Mouse (Mus musculus): Measurements from ENCODE around the gene AL732309.1. TPM values are rescaled to one million over a fixed set of nuclear protein-coding genes. Genes with fewer than 3 reads are reported as not detected.

Gene AL732309.1
- polyA plus RNA-seq, 1 experiment from 2014 or later: 1.7 TPM

- Histone ChIP-seq H3K27ac (replicated peaks) (peak overlapping the region; percentile 87), H3K9ac (peak overlapping the region; percentile 96), H3K27me3 (peaks cover 4% of the 10 kb centered on the region; the same call in 1 of the 2 replicates), H3K4me3 (replicated peaks) (peak overlapping the region; percentile 95), H3K36me3 (replicated peaks) (peaks cover 40% of the 10 kb centered on the region), H3K9me3 (replicated peaks) (no peaks in the 10 kb centered on the region), H3K4me1 (replicated peaks) (peaks cover 27% of the 10 kb centered on the region), H3K4me2 (peak overlapping the region; percentile 85)
- WGBS (ENCODE audit: insufficient replicate concordance): under 1% methylated on average over 24 of the region's 24 CpGs
- ATAC-seq (ENCODE audit: insufficient read depth): peak; percentile 19
These were observed 36.0 kb downstream of the AL732309.1 start for GRCm38 (mm10) chr2:25210686-25211085.

- no peak overlapping the region for H3K9ac ChIP-seq
- peaks cover 71% of the 10 kb centered on the region for H3K36me3 ChIP-seq (replicated peaks)
These were observed 39.1 kb downstream of the AL732309.1 start for GRCm38 (mm10) chr2:25207593-25207992.

GRCm38 (mm10) chr2:25203631-25204214, 42.9 kb downstream of the AL732309.1 start:
- Histone ChIP-seq H3K4me1 (replicated peaks) (peaks cover 2% of the 10 kb centered on the region; the same call in 1 of the 2 replicates), H3K27ac (replicated peaks) (no peak overlapping the region), H3K27me3 (no peaks in the 10 kb centered on the region), H3K4me2 (no peak overlapping the region), H3K9ac (no peak overlapping the region), H3K36me3 (replicated peaks) (peaks cover 97% of the 10 kb centered on the region), H3K9me3 (replicated peaks) (no peaks in the 10 kb centered on the region), H3K4me3 (replicated peaks) (no peak overlapping the region)
- 52% methylated on average over 4 of the region's 4 CpGs for WGBS (ENCODE audit: insufficient replicate concordance)
- 0 out of 2 replicates have a peak, but pooled peaks have one; percentile 27 for ATAC-seq (ENCODE audit: insufficient read depth)

More at GRCm38 (mm10) chr2:25207593-25207992, 39.1 kb downstream of the AL732309.1 start:
- no peaks in the 10 kb centered on the region for H3K9me3 ChIP-seq (replicated peaks)
- peaks cover 27% of the 10 kb centered on the region for H3K4me1 ChIP-seq (replicated peaks)
- H3K27ac ChIP-seq (replicated peaks): no peak overlapping the region
- H3K4me2 ChIP-seq: no peak overlapping the region
- no peaks in the 10 kb centered on the region for H3K27me3 ChIP-seq
- no peak for ATAC-seq (ENCODE audit: insufficient read depth)
- no peak overlapping the region for H3K4me3 ChIP-seq (replicated peaks)
- WGBS (ENCODE audit: insufficient replicate concordance): 71% methylated on average over 1 of the region's 1 CpGs

GRCm38 (mm10) chr2:25200631-25201030, 46.0 kb downstream of the AL732309.1 start:
- H3K9me3 ChIP-seq (replicated peaks): no peaks in the 10 kb centered on the region
- H3K4me2 ChIP-seq: no peak overlapping the region
- no peak overlapping the region for H3K4me3 ChIP-seq (replicated peaks)
- no peak overlapping the region for H3K9ac ChIP-seq
- H3K4me1 ChIP-seq (replicated peaks): peaks cover 25% of the 10 kb centered on the region
- no peaks in the 10 kb centered on the region for H3K27me3 ChIP-seq
- WGBS (ENCODE audit: insufficient replicate concordance): 80% methylated on average over 2 of the region's 2 CpGs
- peaks cover 68% of the 10 kb centered on the region for H3K36me3 ChIP-seq (replicated peaks)
- no peak overlapping the region for H3K27ac ChIP-seq (replicated peaks)
- ATAC-seq (ENCODE audit: insufficient read depth): no peak

- Histone ChIP-seq H3K36me3 (replicated peaks) (peaks cover 42% of the 10 kb centered on the region), H3K9ac (no peak overlapping the region), H3K4me3 (replicated peaks) (no peak overlapping the region), H3K4me2 (no peak overlapping the region), H3K4me1 (replicated peaks) (peaks cover 52% of the 10 kb centered on the region), H3K27ac (replicated peaks) (peak overlapping the region; percentile 77), H3K9me3 (replicated peaks) (no peaks in the 10 kb centered on the region), H3K27me3 (peaks cover 6% of the 10 kb centered on the region; the same call in 1 of the 2 replicates)
- no peak for ATAC-seq (ENCODE audit: insufficient read depth)
These were observed 48.7 kb downstream of the AL732309.1 start for GRCm38 (mm10) chr2:25197946-25198345.

- Histone ChIP-seq H3K9me3 (replicated peaks) (no peaks in the 10 kb centered on the region), H3K4me2 (peak overlapping the region; percentile 84), H3K36me3 (replicated peaks) (peaks cover 34% of the 10 kb centered on the region), H3K27me3 (peaks cover 6% of the 10 kb centered on the region; the same call in 1 of the 2 replicates), H3K4me1 (replicated peaks) (peaks cover 54% of the 10 kb centered on the region), H3K4me3 (replicated peaks) (peak overlapping the region; percentile 60; the same call in 1 of the 2 replicates), H3K27ac (replicated peaks) (peak overlapping the region; percentile 77), H3K9ac (no peak overlapping the region)
- 16% methylated on average over 2 of the region's 2 CpGs for WGBS (ENCODE audit: insufficient replicate concordance)
- no peak for ATAC-seq (ENCODE audit: insufficient read depth)
These were observed 49.5 kb downstream of the AL732309.1 start for GRCm38 (mm10) chr2:25197191-25197590.

GRCm38 (mm10) chr2:25196172-25196954, 50.3 kb downstream of the AL732309.1 start, which contains the start of gene Tor4a:
Tor4a (minus strand) TSS chr2:25196886.
- Histone ChIP-seq H3K27me3 (peaks cover 6% of the 10 kb centered on the region; the same call in 1 of the 2 replicates), H3K4me1 (replicated peaks) (peaks cover 54% of the 10 kb centered on the region), H3K4me2 (peak within 1 kb of the TSS; percentile 84), H3K9me3 (replicated peaks) (no peaks in the 10 kb centered on the region), H3K9ac (peak within 1 kb of the TSS; percentile 50), H3K27ac (replicated peaks) (peak within 1 kb of the TSS; percentile 77), H3K4me3 (replicated peaks) (peak within 1 kb of the TSS; percentile 60), H3K36me3 (replicated peaks) (peaks cover 26% of the 10 kb centered on the region)
- WGBS (ENCODE audit: insufficient replicate concordance): 4% methylated on average over 8 of the region's 8 CpGs
- peak; percentile 58 for ATAC-seq (ENCODE audit: insufficient read depth)

- H3K4me1 ChIP-seq (replicated peaks): peaks cover 57% of the 10 kb centered on the region
- peak overlapping the region; percentile 60 for H3K4me3 ChIP-seq (replicated peaks)
- H3K36me3 ChIP-seq (replicated peaks): peaks cover 17% of the 10 kb centered on the region
- ATAC-seq (ENCODE audit: insufficient read depth): peak; percentile 61
- no peaks in the 10 kb centered on the region for H3K9me3 ChIP-seq (replicated peaks)
- H3K27ac ChIP-seq (replicated peaks): peak overlapping the region; percentile 77
- peaks cover 6% of the 10 kb centered on the region; the same call in 1 of the 2 replicates for H3K27me3 ChIP-seq
- H3K4me2 ChIP-seq: peak overlapping the region; percentile 84
- 5% methylated on average over 55 of the region's 55 CpGs for WGBS (ENCODE audit: insufficient replicate concordance)
- H3K9ac ChIP-seq: peak overlapping the region; percentile 50
These were observed 51.2 kb downstream of the AL732309.1 start for GRCm38 (mm10) chr2:25195211-25196156.

Measured in liver, embryonic 15.5 days (tissue).